Mouse (Mus musculus): ENCODE results near the gene Mrgprb5. TPM values are rescaled to one million over a fixed set of nuclear protein-coding genes. Genes with fewer than 3 reads are reported as not detected.

Gene Mrgprb5
- polyA plus RNA-seq (2015; fragmentation: Nextera tagmentation; extraction: Ambion mirVana): not detected in 2 replicates

DNA sequence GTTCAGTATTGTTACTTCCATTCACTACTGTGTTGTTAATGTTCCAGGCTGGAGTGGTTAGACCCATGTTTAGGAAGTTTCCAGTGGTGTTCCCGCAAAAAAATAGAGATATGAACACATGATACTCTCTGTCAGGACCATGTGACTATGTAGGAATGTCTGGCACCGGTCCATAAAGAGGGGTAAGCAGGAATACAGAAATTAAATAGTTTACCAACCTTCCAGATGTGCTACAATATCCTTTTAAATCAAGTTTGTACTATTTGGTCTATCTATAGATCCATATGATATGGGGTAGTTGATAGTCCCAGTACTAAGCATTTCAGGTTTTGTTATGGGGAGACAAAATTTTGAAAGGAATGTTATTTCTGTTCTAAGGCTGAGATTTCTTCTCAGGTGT, at the start of gene Mrgprb5:
Gene Mrgprb5, minus strand, starts transcription at position 101 of the 400 bp plus-strand sequence.

DNA sequence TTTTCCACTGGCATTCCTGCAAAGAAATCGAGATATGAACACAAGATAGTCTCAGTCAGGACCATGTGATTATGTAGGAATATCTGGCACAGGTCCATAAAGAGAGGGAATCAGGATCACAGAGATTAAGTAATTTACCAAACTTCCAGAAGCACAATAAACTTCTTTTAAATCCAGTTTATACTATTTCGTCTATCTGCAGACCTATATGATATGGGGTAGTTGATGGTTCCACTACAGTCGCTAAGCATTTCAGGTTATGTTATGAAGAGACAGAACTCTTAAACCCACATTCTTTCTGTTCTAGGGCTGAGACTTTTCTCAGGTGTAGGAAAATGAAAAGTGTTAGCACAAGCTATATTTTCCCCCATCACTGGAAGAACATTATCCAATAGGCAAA, 30.4 kb upstream of the Mrgprb5 start, which contains the start of gene Mrgprb4:
Gene Mrgprb4, minus strand, starts transcription at position 101 of the 400 bp plus-strand sequence.

Other genes starting within 250 kb of the Mrgprb5 start
- not detected in 2 replicates for gene Mrgpra4, start 186.9 kb downstream of the Mrgprb5 start, polyA plus RNA-seq (2015; fragmentation: Nextera tagmentation; extraction: Ambion mirVana)
- gene Mrgprx1, start 141.4 kb downstream of the Mrgprb5 start, polyA plus RNA-seq (2015; fragmentation: Nextera tagmentation; extraction: Ambion mirVana): not detected in 2 replicates
- gene Mrgprb4, start 30.3 kb upstream of the Mrgprb5 start, polyA plus RNA-seq (2015; fragmentation: Nextera tagmentation; extraction: Ambion mirVana): not detected in 2 replicates
- not detected in 2 replicates for gene Mrgprb8, start 219.5 kb upstream of the Mrgprb5 start, polyA plus RNA-seq (2015; fragmentation: Nextera tagmentation; extraction: Ambion mirVana)

Measured in urinary bladder, postnatal 0 days (tissue).